15 mouse cellular contexts compared by ENCODE assay signal in genomic region chr3:102471799-102472198, GRCm38 (mm10). TPM values are rescaled to one million over a fixed set of nuclear protein-coding genes. Genes with fewer than 3 reads are reported as not detected.
DNase-seq lines count a peak whose midpoint lies in the region; ATAC-seq and TF ChIP-seq lines count a peak whose summit lies in the region.
"Had no signal": no experiment of that assay in that cellular context is flagged by ENCODE, and none has a peak within 500 bp of the region (broad histone marks: within the 10 kb centered on the region; RNA-seq: fewer than 3 reads in every experiment).

No protein-coding gene starts in this region.

- H3K4me3 ChIP-seq in kidney, embryonic 15.5 days (replicated peaks): no peak overlapping the region
- H3K4me3 ChIP-seq in limb, embryonic 14.5 days (replicated peaks; ENCODE audit: low read length): peak overlapping the region; percentile 49; the same call in 1 of the 2 replicates
- H3K4me3 ChIP-seq: forebrain, embryonic 12.5 days; liver, embryonic 15.5 days; neural tube, embryonic 15.5 days had no signal

- no peaks in the 10 kb centered on the region for H3K36me3 ChIP-seq in kidney, embryonic 15.5 days
- no peaks in the 10 kb centered on the region for H3K36me3 ChIP-seq in limb, embryonic 14.5 days (ENCODE audit: control insufficient read depth, insufficient read depth, low read length)
- H3K36me3 ChIP-seq: forebrain, embryonic 12.5 days; liver, embryonic 15.5 days; neural tube, embryonic 15.5 days had no signal

- peaks cover 49% of the 10 kb centered on the region for H3K27me3 ChIP-seq in kidney, embryonic 15.5 days
- H3K27me3 ChIP-seq in Patski: no peaks in the 10 kb centered on the region
- 0 out of 2 replicates have a peak, but pooled peaks cover 4% of the 10 kb centered on the region for H3K27me3 ChIP-seq in limb, embryonic 14.5 days (ENCODE audit: control insufficient read depth, insufficient read depth, low read length)

- DNase-seq in heart, adult 11 months: peak; percentile 91
- DNase-seq in heart, adult 9 months (ENCODE audit: low spot score in 2 of 2): no peak
- no peak for DNase-seq in kidney, postnatal 14 days
- DNase-seq in Patski (ENCODE audit: low read depth, low spot score): no peak
- DNase-seq in limb, embryonic 14.5 days (ENCODE audit: low spot score): no peak
- DNase-seq in embryo, embryonic 11 days: no peak
- no peak for DNase-seq in frontal cortex, postnatal 14 days (ENCODE audit: low spot score in 2 of 2)
- DNase-seq: cerebellum, postnatal 14 days; kidney, adult 8-10 months; thymus, postnatal 14 days had no signal

- POLR2A ChIA-PET in Patski (lab: Charles Lee): no interaction called here

- TF ChIP-seq CTCF in Patski (IDR thresholded peaks at IDR 0.05): no peak

- no peak overlapping the region for H3K27ac ChIP-seq in kidney, embryonic 15.5 days
- H3K27ac ChIP-seq in limb, embryonic 14.5 days (replicated peaks; ENCODE audit: low read depth, low read length): no peak overlapping the region
- H3K27ac ChIP-seq: forebrain, embryonic 12.5 days; hindbrain, embryonic 14.5 days; liver, embryonic 15.5 days; neural tube, embryonic 15.5 days had no signal

- H3K4me1 ChIP-seq in kidney, embryonic 15.5 days: peaks cover 32% of the 10 kb centered on the region
- peaks cover 11% of the 10 kb centered on the region; the same call in 1 of the 2 replicates for H3K4me1 ChIP-seq in limb, embryonic 14.5 days (ENCODE audit: control insufficient read depth, insufficient read depth, low read length)
- H3K4me1 ChIP-seq: liver, embryonic 15.5 days had no signal

- no peak for TF ChIP-seq POLR2A in limb, embryonic 14.5 days (IDR thresholded peaks at IDR 0.05; ENCODE audit: borderline replicate concordance, extremely low read depth, insufficient read depth, insufficient read length)

- H3K4me2 ChIP-seq in kidney, embryonic 15.5 days: peak overlapping the region; percentile 19; the same call in 1 of the 2 replicates
- peak overlapping the region; percentile 58 for H3K4me2 ChIP-seq in limb, embryonic 14.5 days (replicated peaks; ENCODE audit: low read depth, low read length, severe bottlenecking)
- H3K4me2 ChIP-seq: forebrain, embryonic 12.5 days; hindbrain, embryonic 14.5 days; liver, embryonic 15.5 days; neural tube, embryonic 15.5 days had no signal

- WGBS in kidney, embryonic 15.5 days: 44% methylated on average over 5 of the region's 5 CpGs
- WGBS in limb, embryonic 14.5 days: 52% methylated on average over 5 of the region's 5 CpGs

- no peak overlapping the region for H3K9ac ChIP-seq in kidney, embryonic 15.5 days
- no peak overlapping the region for H3K9ac ChIP-seq in limb, embryonic 14.5 days (ENCODE audit: low read depth, low read length, severe bottlenecking)
- H3K9ac ChIP-seq: forebrain, embryonic 12.5 days; hindbrain, embryonic 14.5 days; liver, embryonic 15.5 days; neural tube, embryonic 15.5 days had no signal

- ATAC-seq in kidney, embryonic 15.5 days (replicated peaks; ENCODE audit: low FRiP score): peak; percentile 28; the same call in 1 of the 2 replicates
- ATAC-seq in Patski: peak; percentile 24
- no peak for ATAC-seq in limb, embryonic 14.5 days (ENCODE audit: low FRiP score, low read depth)

- in situ Hi-C loops in Patski (cut with MboI; ENCODE audit: low pct_unique_long_range_greater_than_20kb): loop anchor here (5.0 to 10.0 kb wide), 2 partner anchors 109 to 203 kb away; no protein-coding TSS in a partner anchor

- CTCF ChIA-PET in Patski (lab: Charles Lee): interaction anchor here (1.7 kb wide), 1 partner anchor 11 kb away, joined by 6 read pairs; no protein-coding TSS in a partner anchor

- H3K9me3 ChIP-seq in kidney, embryonic 15.5 days (replicated peaks): no peaks in the 10 kb centered on the region
- no peaks in the 10 kb centered on the region for H3K9me3 ChIP-seq in limb, embryonic 14.5 days (ENCODE audit: control insufficient read depth, low read length)
- H3K9me3 ChIP-seq: forebrain, embryonic 12.5 days; liver, embryonic 15.5 days; neural tube, embryonic 15.5 days had no signal

RNA-seq across cellular contexts. Expression of gene Ngf, which starts 2.1 kb away (rescaled TPM):
- polyA plus RNA-seq in kidney, embryonic 15.5 days (2015; fragmentation: Nextera tagmentation; extraction: Ambion mirVana): 2.3 and 4.2 TPM in 2 replicates
- not detected for polyA plus RNA-seq in Patski (2021)
- 42.0 and 49.1 TPM in 2 replicates for polyA plus RNA-seq in limb, embryonic 14.5 days (2012; rRNA removed)
- polyA plus RNA-seq in limb, embryonic 14.5 days (2014; fragmentation: Nextera tagmentation; extraction: Ambion mirVana): 14.6 and 16.1 TPM in 2 replicates
